Mouse (Mus musculus): Measurements from ENCODE around the gene Scamp1.
"Not testable (repeated sequence)": the region's sequence is repeated elsewhere in the genome, so short reads cannot be mapped to it uniquely, and the experiment has no call there.

Gene Scamp1

DNA sequence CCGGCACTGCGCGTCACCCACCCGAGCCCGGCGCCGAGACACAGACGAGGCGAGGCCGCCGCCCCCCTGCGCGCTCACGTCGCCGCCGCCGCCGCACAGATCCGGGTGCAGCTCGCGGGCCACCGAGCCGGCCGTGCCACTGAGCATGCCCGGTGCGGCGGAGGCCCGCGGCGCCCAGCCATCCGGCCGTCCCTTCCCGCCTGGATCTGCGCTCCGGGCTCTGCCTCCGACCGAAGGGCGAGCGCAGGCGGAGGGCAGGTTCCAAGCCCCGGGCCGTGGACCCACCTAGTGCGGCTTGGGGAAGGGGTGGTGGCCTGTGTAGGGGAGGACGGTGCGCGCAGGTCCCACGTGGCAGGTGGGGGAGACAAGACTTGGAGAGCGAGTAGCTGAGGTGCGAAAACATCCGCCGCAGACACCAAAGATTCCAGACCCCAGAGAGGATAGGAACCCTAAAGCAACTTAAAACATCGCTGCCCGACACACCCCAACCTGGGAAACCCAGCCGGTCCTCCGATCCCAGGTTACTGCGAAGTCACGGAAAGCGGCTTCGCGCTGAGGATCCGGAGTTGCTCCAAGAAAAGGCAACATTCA lies at the start of gene Scamp1:
TSS of gene Scamp1 (minus strand) at position 577 of the 591 bp plus-strand sequence.
- peak; percentile 88 to 89 for DNase-seq (ENCODE audit: low spot score in 2 of 2)

DNA sequence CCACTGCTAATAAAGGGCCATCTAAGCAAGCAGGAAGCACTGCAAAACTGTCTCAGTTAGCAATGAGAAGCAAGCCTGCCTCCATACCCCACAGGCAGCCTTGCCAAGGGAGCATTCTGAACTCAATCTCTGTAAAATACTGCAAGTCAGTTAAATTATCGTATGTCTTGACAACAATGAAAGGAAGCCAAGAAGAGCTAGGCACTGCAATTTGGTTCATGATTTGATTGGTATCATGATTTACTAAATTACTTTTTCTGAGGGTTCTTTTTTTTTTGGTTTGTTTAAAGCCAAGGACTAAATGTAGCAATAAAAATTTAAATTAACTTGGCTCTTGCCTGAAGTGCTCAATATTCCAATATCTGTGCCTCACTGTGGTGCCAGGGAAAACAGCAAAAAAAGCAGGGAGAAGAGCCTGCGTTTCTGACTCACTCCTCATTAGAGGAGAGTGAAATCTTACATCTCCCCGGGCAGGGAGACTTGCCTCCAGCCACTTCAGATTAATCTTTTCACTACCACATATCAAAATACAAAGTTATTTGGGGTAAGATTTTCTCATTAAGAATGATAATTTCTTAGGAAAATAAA lies 44.8 kb upstream of the Scamp1 start:
- DNase-seq (ENCODE audit: low spot score in 2 of 2): no peak

DNA sequence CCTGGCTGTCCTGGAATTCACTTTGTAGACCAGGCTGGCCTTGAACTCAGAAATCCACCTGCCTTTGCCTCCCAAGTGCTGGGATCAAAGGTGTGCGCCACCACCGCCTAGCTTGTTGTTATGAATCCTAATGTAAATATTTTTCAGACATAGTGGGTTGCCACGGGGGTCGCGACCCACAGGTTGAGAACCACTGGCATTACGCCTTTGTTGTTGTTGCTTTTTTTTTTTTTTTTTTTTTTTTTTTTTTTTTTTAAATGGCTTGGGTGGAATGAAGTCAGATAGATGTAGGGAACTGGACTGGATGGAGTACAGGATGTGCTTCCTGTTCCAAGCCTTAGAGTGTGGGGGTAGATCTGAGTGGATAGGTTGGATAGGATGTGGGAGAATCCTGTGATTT lies 43.3 kb upstream of the Scamp1 start:
- DNase-seq (ENCODE audit: low spot score in 2 of 2): not testable (repeated sequence)

- DNase-seq (ENCODE audit: low spot score in 2 of 2): no peak
Measured at GRCm38 (mm10) chr13:94328063-94328462, 42.4 kb upstream of the Scamp1 start.

DNA sequence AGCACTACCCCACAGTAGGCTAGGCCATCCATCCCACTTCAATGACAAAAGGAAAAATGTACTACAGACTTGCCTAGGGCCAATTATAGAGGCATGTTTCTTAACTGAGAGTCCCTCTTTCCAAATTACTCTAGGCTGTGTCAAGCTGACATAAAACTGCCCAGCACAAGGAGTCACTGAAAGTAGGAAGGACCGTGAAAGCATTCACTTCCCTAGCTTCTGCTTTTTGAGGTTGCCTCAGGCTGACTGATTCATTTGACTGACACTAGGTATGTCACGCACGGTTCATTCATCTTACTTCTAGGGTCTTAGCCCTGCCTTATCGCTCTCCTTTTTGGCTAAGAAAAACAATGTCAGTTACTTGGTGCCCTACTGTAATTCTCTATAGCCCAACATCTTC lies 36.8 kb upstream of the Scamp1 start:
- DNase-seq (ENCODE audit: low spot score in 2 of 2): no peak

- DNase-seq (ENCODE audit: low spot score in 2 of 2): no peak
Measured at GRCm38 (mm10) chr13:94321094-94321792, 35.6 kb upstream of the Scamp1 start.

- no peak for DNase-seq (ENCODE audit: low spot score in 2 of 2)
Measured at GRCm38 (mm10) chr13:94316975-94317511, 31.4 kb upstream of the Scamp1 start.

DNA sequence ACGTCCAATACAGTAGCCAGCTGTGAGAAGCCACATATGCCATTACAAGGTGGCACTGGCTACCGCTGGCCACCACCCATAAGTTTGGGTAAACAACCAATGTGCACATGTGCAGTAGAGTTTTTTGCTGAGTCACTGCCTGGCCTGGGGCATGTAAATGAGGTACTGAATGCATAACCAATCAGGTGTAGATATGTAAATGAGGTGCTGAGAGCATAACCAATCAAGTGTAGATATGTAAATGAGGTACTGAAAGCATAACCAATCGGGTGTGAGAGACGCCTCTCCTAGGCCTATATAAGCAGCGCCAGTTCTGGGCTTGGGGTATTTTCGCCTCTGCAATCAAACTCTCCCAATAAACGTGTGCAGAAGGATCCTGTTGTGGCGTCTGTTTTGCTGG lies 27.2 kb upstream of the Scamp1 start:
- DNase-seq (ENCODE audit: low spot score in 2 of 2): not testable (repeated sequence)

- no peak for DNase-seq (ENCODE audit: low spot score in 2 of 2)
Measured at GRCm38 (mm10) chr13:94308279-94308678, 22.6 kb upstream of the Scamp1 start.

DNA sequence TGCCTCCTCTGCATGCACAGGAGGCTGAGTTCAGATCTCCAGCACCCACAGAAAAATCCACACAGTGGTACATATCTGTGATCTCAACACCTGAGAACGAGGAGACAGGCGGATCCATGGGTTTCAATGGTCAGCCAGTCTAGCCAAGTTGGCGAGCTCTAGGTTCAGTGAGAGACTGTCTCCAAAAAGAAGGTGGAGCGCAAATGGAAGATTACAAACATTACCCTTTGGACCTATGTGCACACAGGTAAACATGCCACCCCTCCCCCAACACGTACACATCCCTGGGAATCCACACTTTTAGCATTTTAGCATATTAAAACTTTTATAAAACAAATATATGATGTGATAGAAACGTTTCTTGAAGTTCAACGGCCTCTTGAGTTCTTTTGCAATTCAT lies 21.9 kb upstream of the Scamp1 start:
- DNase-seq (ENCODE audit: low spot score in 2 of 2): no peak

DNA sequence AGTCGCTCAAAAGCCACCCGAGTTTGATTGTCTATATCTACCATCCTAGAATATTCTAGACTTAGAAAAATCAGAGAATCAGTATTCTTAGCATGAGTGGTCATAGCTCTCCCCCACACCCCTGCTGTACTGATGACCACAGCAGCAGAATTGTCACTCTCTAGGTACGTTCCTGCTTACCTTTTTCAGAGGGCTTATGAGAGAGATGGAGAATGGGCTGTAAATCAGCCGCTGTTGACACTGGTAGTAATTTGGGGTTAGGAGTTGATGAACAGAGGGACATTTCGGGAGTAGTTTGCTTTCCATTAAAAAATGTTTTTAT lies 21.3 kb upstream of the Scamp1 start:
- no peak for DNase-seq (ENCODE audit: low spot score in 2 of 2)

DNA sequence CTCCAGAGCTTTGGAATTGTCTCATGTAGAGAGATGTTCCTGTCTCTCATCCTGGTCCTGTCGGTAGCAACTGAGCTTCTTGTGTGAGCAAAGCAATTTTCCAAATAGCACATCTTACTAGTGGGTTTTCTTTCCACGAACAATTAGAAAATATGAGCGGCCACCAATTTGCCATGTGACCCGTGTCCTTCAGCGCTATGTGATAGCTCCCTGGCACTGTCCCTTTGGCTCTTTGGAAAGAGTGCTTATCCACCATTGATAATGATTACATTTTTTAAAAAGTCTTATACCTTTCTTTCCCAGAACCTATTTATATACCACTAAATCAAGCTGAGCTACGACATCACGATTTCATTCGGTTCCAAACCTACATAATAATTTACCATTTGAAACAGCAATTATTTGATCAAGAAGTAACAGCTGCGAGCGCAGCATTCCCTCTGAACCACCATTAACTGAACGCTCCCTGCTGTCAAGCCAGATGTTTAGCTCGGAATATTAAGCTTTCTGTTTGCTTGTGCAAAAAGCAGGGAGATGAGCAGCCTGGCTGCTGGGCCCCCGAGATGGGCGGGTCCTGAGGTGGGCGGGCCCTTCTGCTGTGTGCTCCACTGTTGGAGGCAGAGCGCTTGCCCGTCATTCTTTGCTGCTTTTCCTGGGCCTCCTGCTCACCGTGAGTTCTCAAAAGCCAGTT lies 20.8 kb upstream of the Scamp1 start:
- peak in 1 of 2 experiments; percentile 19 for DNase-seq (ENCODE audit: low spot score in 2 of 2)

- DNase-seq (ENCODE audit: low spot score in 2 of 2): no peak
Measured at GRCm38 (mm10) chr13:94300946-94301538, 15.4 kb upstream of the Scamp1 start.

DNA sequence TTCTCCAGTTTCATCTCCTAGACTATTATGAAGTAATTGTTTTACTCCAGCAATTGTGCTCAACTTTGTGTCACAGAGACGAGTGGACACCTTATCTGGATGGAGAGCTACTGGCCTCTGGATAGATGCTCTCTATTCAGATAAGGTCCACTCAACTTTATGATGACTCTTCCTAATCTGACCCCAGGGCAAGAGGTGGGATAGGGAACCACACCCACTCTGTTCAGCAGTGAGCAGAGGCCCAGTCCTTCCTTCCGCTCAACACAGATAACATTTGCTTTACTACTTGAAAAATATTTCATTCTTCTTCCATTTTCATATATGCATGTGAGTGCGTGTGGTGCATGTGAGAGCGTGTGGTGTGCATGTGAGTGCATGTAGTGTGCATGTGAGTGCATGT lies 14.6 kb upstream of the Scamp1 start:
- no peak for DNase-seq (ENCODE audit: low spot score in 2 of 2)

- no peak for DNase-seq (ENCODE audit: low spot score in 2 of 2)
Measured at GRCm38 (mm10) chr13:94298401-94298800, 12.7 kb upstream of the Scamp1 start.

DNA sequence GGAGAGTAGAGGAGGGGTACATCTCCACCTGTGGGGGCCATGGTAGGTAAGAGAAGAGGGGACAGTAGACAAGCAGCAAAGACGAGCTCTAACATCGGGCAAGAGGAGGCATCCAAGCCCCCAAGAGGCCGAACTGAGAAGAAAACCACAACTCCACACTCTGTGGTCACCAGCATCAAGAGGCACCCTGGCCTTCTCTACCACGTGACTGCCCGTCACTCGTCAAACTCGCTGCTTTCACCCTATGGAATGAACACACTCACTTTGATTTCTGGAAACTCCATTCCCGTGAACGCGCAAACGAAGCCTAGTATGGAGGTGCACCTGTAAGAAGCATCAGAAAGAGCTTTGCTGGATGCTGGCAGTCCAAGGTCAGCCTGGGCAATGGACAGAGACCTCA lies 10.7 kb upstream of the Scamp1 start:
- no peak for DNase-seq (ENCODE audit: low spot score in 2 of 2)

DNA sequence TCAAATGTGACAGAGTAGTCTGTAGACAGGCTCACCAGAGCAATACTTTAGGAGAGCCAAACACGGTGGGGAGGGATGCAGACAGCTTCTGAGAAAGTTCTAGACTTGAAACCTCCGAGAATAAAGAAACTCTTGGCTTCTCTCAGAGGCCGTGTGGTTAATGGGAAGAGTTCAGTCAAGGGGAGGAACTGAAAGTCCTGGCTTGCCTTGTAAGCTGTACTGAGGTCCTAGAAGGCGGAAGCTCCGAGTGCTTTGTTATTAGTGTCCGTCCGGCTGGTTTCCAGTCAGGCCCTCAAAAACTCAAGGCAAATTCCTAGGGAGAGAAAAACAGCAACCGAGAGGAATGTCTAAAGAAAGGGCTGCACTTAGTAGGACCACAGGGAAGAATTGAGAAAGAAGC lies 10.3 kb upstream of the Scamp1 start:
- no peak for DNase-seq (ENCODE audit: low spot score in 2 of 2)

GRCm38 (mm10) chr13:94294886-94295285 lies 9.2 kb upstream of the Scamp1 start:
- DNase-seq (ENCODE audit: low spot score in 2 of 2): no peak

GRCm38 (mm10) chr13:94293911-94294310 lies 8.3 kb upstream of the Scamp1 start:
- DNase-seq (ENCODE audit: low spot score in 2 of 2): no peak

DNA sequence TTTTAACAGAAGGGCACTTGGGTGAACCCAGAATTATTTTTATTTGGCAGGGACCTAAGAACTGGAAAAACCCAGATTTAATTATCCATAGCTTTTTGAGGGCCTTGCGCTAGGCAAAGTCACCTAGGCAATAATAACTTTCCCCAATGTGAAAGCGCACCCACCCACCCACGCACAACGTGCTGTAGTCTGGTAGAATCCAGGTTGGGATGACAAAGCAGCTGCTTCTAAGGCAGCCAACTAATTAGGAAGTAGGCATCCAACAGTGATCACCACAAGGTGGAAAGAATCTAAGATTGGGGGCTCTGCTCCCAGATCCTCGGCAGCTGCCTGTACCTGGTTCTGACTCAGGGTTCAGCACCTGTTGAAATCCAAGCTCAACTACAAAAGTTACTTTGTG lies 538 bp upstream of the Scamp1 start:
- DNase-seq (ENCODE audit: low spot score in 2 of 2): peak; percentile 35 to 42

GRCm38 (mm10) chr13:94284543-94285269 lies 951 bp downstream of the Scamp1 start:
- DNase-seq (ENCODE audit: low spot score in 2 of 2): peak in 1 of 2 experiments; percentile 16
